Mouse (Mus musculus): ENCODE measurements around the gene Olfr370.

GRCm38 (mm10) chr8:83579676-83580075 is 44.1 kb downstream of the Olfr370 start:
- TF ChIP-seq EP300 (IDR thresholded peaks at IDR 0.05; ENCODE audit: low read depth) (no peak), CTCF (IDR thresholded peaks at IDR 0.05; ENCODE audit: low read depth) (no peak)

Data from heart, postnatal 0 days (tissue).